Mouse (Mus musculus) skeletal muscle tissue, adult 2 months (tissue): ENCODE results near the gene Trim56.

Source experiments
- DNase-seq: peaks from one replicate; pipeline ENCODE4 v3.0.0-alpha.2; 2012; ENCODE audit warnings: low read depth, low spot score

Trim56 gene

DNA sequence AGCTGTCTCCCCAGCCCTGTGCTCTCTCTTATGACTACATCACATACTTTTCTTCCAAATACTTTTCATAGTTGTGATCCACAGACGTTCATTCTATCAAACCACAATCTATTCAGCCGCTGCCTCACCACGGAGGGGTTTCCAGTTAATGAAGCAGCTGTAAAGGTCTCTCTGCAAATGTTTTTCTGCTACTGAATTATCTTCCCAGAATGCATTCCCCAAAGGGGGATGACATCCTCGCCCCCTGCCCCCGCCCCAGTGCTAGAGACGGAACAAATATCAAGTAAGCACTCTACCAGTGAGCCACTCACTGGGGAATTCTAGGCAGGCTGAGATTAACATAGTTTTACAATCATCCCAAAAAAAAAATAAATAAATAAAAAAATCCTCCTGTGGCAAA lies 7.9 kb downstream of the Trim56 start:
- no peak for DNase-seq

DNA sequence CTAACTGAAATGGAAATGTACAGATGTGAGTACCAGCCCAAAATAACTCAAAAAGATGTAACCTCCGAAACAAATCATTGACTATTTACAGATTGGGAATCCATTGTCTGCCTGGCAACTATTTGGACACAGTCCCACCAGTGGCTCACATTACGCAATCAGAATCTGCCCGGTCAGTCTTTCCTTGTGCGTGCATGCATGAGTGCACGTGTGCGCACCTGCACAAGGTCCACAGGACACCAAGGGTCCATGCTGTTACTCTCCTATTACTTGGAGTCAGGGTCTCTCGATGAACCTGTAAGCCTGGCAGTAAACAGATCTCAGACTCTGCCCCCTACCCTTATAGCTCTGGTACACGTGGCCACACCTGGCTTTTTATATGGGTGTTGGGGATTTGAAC lies 8.3 kb downstream of the Trim56 start:
- no peak for DNase-seq

DNA sequence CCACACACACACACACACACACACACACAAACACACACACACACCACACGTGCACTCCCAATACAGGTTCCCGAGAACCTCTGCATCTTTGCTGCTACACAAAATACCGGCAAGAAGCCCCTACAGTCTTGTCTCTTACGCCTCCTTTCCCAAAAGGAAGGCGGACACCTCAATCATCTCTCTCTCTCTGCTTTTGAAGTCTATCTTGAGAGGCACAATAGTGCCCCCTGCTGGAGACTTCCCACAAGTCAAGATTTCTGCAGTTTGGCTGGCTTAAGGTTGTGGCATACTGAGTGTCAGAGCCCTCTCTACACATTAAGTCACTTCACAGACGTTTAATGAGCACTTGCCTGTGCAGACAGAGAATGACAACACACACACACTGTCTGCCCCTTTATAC lies 9.0 kb downstream of the Trim56 start:
- peak; percentile 84 for DNase-seq

DNA sequence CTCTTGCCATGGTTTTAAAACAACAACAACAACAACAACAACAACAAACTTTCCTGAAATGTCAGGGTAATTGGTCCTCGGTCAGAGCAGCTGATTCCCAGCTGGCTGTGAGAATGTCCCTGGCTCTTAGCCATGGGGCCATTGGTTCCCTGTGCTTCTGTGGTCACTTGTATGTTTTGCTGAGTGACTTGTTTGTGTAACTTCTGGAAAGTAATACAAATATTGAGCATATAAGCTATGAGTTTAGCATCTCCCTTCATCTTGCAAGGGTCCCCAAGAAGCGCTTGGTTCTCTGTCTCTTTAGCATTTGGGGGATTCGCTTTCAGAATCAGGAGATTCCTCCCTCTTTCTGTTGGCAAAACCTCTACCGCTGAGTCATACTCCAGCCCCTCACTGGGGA lies 9.6 kb downstream of the Trim56 start:
- DNase-seq = no peak

DNA sequence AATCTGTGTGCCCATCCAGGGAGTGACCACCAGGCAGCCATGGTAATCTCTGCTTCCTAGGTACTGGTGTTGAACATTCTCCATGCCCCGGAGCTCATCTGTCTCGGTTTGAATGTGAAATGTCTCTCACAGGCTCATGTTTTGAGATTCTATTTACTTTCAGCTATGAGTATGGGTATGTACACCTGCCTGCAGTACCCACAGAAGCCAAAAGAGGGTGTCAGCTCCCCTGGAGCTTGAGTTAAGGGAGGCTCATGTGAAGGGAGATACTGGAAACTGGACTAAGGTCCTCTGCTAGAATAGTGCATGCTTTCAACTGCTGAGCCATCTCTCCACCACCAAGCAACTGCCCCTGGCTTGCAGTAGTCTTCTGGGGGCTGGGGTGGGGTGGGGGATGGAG lies 12.0 kb downstream of the Trim56 start:
- no peak for DNase-seq

DNA sequence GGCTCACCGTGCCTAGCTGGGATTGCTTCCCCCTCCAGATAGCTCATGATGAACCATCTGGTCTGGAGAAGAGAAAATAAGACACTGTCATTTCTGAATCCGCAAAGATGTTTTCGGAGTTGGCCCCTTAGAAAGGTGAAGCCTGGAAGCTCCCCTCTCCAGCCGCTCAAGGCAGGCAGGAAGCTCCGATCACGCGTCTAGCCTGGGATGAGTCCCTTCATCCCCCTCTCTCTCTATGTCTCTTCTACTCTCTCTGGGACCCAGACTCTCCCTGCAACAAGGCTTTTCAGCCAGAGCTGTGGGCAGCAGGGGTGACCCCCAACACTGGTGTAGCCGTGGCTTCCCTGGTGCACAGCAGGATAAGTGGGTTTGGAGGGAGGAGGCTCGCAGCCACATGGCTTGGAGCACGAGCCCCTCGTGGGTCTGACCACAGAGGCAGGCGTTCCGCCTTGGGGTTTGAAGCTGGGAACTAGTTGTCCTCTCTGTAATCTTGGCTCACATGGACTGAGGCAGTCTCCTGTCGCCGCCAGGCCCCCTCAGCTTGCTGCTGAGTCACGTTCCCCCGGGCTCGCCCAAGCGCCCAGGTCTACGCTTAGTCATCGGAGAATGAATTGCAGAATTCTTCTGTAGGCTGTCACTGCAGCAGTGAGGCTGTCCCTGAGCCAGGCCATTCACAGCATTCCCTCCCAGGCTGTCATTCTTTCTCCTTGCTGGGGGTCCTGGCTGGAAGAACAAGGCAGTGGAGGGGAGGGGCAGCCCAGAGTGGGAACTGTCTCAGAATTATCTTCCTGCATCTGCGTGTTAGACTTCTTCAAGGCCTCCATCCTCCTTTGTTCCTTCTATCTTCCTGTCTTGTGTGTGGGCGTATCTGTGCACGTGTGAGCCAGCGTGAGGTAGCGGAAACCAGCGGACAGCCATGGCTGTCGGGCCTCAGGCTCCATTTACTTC lies 13.2 kb downstream of the Trim56 start:
- peak; percentile 76 for DNase-seq

DNA sequence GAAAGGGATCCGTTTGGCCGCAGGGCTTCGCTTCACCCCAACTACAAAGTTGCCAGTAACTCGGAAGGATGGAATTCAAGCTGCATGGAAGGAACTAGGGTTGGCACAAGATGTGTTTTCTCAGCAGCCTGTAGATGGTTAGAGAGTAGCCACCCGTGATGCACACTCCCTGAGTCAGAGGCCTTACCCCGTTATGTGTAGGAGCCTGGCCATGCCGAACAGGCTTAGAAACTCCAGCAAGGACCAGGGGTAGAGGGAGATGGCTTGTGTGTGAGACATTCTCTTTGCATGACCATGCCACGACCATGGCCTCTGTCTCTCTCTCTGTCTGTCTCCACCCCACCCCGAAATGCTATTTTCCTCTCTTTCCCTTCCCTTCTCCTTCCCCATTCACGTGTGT lies 13.9 kb downstream of the Trim56 start:
- peak; percentile 35 for DNase-seq

DNA sequence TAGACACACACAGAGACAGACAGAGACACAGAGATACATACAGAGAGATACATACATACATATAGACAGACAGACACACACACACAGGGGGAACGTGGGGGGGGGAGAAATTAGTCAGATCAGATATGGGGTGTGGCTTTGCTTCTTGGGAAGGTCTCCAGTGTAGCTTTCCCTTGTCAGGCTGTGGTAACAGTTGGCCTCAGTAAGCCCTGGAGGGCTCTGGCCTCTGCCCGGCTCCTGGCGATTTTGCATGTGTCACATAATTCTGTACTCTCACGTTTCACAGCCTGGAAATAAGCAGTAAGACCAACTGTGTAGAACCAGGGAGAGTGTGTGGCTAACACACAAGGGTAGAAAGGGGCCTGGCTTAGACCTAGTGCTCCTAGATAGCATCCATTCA lies 15.3 kb downstream of the Trim56 start:
- DNase-seq = no peak

DNA sequence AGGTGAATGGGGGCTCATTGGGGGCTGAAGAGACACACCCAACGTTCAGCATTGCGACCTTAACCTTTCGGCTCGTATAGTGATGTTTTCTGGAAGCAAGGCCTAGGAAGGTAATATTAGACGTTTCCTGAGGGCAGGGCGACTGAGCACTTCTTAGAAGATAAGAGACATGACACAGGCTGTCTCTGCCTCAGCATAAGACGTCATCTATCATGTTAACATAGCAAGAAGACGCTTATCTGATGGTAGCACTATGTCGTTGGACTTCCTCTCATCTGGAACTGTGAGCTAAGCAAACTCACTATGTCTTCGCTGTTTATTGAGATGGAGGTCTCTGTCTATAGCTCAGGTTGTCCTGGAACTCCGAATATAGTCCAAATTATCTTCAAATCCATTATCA lies 17.6 kb downstream of the Trim56 start:
- DNase-seq = no peak

DNA sequence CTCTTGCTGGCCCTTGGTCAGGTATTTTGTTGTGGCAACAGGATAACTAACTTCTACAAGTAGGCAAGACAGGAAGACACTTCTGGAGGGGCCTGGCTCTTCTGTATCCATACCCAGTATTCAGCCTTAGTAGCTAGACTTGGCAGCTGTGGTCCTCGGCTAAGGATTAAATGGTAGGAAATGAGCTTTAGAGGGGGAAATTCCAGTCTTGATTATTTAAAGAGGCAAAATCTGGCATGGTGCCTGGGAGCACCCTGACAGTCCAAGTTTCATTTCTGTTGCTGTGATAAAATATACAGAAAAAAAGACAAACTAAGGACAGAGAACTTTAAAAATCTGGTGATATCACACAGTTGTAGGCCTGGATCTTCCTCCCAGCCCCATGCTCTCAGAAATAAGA lies 20.0 kb downstream of the Trim56 start:
- DNase-seq = no peak

DNA sequence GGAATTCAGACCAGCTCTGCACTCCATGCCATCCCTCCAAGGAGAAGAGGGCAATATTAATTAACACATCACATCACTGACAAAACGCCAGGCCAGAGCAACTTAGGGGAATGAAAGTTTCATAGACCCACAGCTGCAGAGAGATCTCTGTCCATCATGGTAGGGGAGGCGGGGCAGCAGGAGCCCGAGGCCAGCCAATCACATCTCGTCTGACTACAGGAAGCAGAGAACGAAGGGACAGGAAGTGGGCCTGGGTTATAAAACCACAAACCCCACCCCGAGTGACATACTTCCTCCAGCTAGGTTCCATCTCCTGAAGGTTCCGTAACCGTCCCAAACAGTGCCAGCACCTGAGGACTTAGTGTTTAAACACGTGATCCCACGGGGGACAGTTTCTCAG lies 20.9 kb downstream of the Trim56 start:
- DNase-seq = no peak

DNA sequence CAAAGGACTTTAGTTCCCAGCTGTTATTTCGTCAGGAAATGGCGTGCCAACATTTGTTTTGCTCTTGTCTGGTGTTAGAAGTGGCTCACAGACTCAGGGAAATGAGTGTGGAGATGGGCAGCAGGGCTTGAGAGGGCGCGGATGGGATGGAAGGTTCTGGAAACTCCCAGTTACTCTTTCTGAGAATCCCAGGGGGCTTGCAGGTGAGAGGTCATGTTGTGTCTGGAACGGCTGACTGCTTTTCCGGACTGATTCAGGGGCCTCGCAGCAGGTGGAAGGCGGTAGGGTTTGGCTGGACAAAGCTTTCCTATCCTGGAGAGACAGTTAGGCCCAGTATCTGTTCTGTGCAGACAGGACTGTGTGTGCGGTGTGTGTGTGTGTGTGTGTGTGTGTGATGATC lies 22.3 kb downstream of the Trim56 start:
- no peak for DNase-seq

DNA sequence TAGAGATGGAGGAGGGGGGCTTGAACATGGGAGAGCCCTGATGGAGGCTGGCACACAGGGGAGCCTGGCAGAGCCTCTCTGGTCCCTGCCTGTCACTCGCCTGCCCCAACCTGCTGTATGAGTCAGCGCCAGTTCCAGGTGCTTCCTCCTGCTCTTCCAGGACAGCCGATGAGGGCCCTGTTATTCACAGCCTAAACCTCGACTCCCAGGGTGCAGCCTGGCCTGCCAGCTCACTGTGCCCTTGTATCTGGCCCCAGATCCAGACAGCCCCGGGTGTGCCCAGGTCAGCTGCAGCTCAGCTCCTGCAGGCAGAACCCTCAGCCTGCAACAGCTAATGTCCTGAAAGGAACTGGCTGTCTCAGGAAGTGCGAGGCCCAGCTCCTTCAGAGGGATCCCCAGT lies 24.4 kb downstream of the Trim56 start:
- DNase-seq = no peak

DNA sequence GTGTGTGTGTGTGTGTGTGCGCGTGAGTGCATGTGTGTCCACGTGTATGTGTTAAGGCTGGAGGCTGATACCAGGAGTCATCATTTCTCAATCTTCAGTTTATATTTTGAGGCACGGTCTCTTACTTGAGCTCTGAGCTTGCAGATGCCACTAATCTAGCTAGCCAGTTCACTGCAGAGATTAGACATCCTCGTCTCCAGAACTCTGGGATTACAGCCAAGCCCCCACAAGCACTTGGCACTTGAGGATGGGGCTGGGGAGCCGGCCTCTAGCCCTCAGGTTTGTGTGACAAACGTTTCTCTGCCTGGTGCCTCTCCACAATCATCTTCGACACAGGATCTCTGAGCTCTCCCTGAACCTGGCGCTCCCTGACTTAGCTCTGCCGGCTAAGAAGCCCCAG lies 25.1 kb downstream of the Trim56 start:
- DNase-seq = no peak

DNA sequence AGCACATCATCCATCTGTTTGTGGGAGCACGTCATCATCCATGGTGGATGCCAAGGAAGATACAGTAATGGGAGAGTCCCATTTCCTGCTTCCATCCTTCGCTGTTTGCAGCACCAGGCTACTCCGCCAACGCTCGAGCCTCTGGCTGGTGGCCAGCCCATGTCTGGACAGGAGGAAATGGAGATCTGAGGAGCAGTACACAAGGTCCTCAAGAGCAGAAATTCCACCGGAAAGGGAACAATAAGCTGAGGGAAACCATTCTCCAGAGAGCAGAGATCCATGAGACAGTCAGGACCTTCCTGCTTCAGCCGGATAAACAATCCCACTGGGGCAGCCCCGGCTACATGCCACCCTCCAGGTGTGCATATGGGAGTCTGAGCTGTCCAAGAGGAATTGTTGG lies 28.6 kb downstream of the Trim56 start:
- DNase-seq = no peak

DNA sequence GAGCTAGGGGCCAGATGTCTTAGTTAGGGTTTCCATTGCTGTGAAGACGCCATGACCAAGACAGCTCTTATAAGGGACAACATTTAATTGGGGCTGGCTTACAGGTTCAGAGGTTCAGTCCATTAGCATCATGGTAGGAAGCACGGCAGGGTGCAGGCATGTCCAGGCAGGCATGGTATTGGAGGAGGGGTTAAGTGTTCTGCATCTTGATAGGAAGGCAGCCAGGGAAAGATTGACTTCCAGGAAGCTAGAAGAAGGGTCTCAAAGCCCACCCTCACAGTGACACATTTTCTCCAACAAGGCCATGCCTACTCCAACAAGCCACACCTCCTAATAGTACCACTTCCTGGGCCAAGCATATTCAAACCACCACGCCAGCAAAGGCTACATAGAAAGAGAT lies 30.3 kb downstream of the Trim56 start:
- DNase-seq = no peak

DNA sequence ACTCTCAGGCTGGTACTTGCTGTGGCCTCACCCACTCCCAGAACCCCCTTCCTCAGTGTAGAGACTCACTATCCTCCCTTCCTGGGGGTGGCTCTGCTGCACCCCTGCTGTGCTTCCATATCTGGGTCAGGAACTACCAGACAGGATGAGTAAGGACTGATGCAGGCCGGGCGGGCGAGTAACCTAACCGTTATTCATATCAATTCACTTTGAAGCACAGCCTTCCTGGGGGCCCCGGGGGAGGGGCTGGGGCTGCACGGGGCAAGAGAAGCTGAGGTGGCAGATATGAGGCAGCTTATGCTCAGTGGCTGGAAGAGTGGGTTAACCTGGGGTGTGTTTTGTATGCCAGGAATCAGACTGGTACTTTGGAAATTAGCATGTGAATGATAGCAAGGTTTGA lies 31.0 kb downstream of the Trim56 start:
- DNase-seq = no peak

DNA sequence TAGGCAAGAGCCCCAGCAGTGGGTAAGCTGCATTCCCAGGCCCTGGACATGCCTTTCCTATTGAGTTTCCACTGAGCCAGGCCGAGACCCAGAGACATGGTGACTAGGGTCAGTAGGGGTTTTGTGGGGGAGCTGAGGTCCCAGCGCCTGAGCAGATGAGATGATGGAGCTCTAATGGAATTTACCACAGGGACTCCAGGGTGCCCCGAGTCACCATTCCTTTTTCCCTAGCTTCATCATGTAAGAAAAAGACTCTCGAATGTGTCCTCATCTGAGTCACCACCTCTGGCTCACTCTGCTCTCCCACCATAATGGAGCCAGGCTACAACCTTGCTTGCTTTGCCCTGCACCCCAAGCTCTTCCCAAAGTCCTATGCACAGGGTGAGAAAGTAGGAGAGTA lies 33.0 kb downstream of the Trim56 start:
- no peak for DNase-seq

DNA sequence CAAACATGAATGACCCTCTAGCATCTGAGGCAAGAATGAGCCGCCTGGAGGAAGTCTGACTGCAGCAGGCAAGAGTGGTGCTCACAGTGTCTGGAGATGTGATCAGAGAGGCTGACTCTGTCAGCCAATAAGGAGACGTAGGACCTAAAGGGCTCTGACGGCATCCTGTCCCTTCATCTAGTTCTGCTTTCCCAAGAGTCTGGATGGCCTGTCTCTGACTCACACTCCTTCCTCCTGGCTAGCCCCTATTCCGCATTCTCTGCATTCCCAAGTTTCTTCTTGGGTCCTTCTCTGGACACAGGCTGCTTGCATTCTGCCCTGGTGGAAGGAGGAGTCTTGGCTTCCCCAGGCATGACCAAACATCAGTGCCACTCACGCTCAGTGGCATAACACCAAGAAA lies 36.2 kb downstream of the Trim56 start:
- no peak for DNase-seq

DNA sequence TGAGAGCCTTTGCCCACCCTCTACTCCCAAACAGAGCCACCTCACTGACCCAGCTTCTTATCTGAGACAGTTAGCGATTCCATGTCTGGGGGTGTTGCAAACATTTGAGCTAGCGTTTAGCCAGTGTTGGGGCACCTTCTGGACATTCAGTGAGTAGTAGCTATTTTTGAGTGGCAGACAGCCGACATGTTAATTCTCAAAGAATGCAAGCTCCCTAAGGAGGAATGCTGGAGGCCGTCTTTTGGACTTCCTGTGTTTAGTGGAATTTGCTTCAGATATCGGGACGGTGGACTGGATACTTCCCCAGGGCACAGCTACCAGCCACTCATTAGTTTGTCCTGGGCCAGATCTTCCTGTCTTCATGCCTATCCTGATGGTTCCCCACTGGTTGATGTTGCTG lies 37.4 kb downstream of the Trim56 start:
- no peak for DNase-seq

DNA sequence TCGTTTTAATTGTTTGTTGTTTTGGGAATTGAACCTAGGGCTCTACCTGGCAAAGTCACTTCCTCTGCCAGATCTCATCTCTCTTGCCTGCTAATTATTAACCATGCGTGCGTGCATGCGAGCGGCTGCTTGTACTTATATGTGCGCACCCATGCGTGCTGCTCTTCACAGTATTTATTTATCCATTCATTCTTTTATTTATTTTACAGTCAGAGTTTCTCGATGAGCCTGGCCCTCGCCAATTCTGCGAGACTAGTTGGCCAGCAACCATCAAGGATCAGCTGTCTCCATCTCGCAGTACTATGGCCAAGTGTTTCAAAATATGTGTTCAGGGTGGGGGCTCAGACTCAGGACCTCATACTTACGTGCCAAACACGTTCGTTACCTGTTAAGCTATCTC lies 38.0 kb downstream of the Trim56 start:
- DNase-seq = no peak

DNA sequence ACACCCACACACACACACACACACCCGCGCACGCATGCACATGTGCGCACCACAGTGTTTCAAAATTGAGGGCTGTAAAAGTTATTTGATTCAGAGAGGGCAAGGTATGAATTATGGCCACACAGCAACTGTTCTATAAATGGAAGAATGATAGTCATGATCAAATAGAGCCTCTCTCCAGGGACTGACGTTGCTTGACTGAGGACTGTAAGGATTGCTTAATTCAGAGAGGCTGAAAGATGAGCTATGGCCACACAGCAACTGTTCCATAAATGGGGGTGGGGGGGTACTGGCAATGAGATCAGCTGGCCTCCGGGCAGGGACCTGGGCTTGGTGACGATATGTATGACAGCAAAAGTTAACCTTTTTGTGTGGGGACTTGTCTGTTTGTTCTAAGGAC lies 38.8 kb downstream of the Trim56 start:
- no peak for DNase-seq

DNA sequence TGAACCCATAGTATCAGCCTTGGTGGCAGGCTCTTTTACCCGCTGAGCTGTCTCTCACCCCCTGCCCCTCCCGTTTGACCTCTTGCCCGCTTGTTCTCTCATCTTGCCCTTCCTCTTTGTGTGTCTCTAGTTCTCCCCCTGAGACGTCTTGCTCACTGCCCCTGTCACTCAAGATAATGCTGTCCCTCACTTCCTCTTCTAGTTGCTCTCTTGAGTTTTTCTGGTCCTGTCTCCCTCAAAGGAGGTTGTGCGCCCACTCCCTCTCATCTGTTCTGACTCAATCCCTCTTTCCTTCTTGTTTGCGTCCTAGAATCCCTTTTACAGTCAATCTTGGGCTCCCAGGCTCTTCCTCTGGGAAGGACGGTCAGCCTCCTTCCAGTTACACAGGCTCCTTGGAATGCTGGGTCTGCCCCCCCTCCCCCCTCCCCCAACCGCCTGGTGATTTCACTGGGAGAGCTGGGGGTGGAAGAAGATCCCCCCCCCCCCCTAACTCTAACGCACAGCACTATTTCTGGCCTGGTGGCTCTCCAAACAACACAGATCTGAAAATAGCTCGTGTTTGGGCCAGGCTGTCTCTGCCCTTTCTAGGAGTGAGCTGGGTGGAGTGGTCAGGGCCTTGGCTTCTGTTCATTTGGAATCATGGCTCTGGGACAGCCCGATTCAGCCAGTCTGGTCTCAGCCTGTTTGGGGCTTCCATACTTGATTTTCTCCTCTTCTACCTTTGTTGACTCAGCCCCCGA lies 39.6 kb downstream of the Trim56 start:
- peak; percentile 89 for DNase-seq
